Mouse (Mus musculus) testis, adult 2 months (tissue): ENCODE measurements around the gene Chst4. TPM values are rescaled to one million over a fixed set of nuclear protein-coding genes. Genes with fewer than 3 reads are reported as not detected.

Source experiments
- H3K27ac ChIP-seq: fragments of 200-500 bp; 2 replicates; pipeline ENCODE4 v1.5.1; 2012; ENCODE audit warnings: low read depth, low read length; ENCODE audit not compliant: control insufficient read depth, insufficient read depth
- H3K27me3 ChIP-seq: fragments of 200-500 bp; 2 replicates; pipeline ENCODE4 v1.6.1; 2012; ENCODE audit warnings: mild to moderate bottlenecking, low read length, moderate library complexity; ENCODE audit not compliant: control insufficient read depth, insufficient read depth
- H3K36me3 ChIP-seq: fragments of 200-500 bp; 2 replicates; pipeline ENCODE4 v1.6.1; 2012; ENCODE audit warnings: mild to moderate bottlenecking, low read length; ENCODE audit not compliant: control insufficient read depth, insufficient read depth
- H3K4me1 ChIP-seq: fragments of 200-500 bp; 2 replicates; pipeline ENCODE4 v1.6.1; 2012; ENCODE audit warnings: low read length; ENCODE audit not compliant: control insufficient read depth, insufficient read depth
- H3K4me3 ChIP-seq: fragments of 200-500 bp; 2 replicates; pipeline ENCODE4 v1.5.1; 2012; ENCODE audit warnings: low read depth, mild to moderate bottlenecking, low read length, moderate library complexity, mixed read lengths; ENCODE audit not compliant: control insufficient read depth
- CTCF ChIP-seq: fragments of 200-500 bp; IDR thresholded peaks from 2 replicates; pipeline ENCODE4 v1.5.1; 2012; ENCODE audit warnings: low read depth, mild to moderate bottlenecking, inconsistent platforms, low read length, moderate library complexity; ENCODE audit not compliant: control insufficient read depth, insufficient read depth, insufficient replicate concordance
- POLR2A ChIP-seq: fragments of 200-500 bp; IDR thresholded peaks from 2 replicates; pipeline ENCODE4 v1.6.1; 2012; ENCODE audit warnings: low read depth, mild to moderate bottlenecking, inconsistent platforms, low read length, moderate library complexity; ENCODE audit not compliant: control insufficient read depth
- polyA plus RNA-seq: library from polyadenylated mRNA; depleted of rRNA; stranded (reverse); fragments of >200 nt; gene quantifications from 2 replicates; pipeline ENCODE4 v1.2.3, GENCODE M21; 2012

Gene Chst4
- polyA plus RNA-seq, 1 experiment, result 0.14 TPM

DNA sequence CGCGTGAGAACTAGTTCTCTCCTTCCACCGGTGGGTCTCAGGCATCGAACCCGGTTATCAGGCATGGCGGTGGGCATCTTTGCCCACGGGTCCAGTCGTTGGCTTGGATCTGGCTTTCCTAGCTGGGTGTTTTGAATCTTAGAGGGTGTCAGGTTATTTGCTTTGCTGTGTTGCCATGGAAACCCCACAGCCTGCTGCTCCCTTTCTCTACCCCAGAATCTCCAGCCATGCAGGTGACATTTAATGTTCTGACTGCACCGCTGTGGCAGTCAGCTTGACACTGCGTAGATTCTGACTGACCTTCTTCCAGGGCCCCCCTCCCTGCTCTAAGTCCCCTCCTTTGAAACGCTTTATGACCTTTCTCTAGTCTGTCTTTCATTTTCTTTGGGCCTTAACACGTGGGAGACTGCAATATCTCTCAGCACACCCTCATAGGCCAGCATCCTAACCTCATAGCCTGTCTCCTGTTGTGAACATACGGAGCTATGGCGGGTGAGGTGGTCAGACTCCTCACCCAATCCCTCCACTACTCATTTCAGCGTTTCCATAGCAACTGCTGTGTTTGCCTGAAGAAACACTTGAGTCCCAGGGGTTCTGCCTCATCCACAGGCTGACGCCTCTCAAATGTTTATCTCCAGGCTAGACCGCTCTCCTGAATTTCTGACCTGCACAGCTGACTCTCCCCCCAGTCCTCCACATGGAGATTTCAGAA lies 33.1 kb downstream of the Chst4 start:
- peak overlapping the region; percentile 71 for H3K4me3 ChIP-seq
- H3K27ac ChIP-seq, result no peak overlapping the region
- H3K4me1 ChIP-seq, result peaks cover 20% of the 10 kb centered on the region
- TF ChIP-seq POLR2A (no peak), CTCF (no peak)
- H3K36me3 ChIP-seq, result no peaks in the 10 kb centered on the region
- no peaks in the 10 kb centered on the region for H3K27me3 ChIP-seq

DNA sequence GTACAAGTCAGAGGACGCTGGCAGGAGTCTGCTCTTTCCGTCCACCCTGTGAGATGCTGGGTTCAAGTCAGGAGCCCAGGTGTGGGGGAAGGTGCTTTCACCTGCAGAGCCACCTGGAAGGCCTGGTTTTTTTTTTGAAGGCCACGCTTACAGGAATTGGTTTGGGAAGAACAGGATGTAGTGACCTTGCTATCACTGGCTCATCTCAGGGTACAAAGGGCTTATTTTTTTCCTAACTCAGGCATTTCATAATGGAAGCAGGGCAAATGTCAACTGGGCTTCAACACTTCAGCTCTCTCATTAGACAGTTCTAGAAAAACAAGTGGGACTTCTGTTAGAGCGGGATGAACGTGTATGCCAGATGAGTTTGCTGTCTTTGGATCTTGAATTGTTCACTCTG lies 35.2 kb downstream of the Chst4 start:
- Histone ChIP-seq H3K36me3 (no peaks in the 10 kb centered on the region), H3K4me1 (peaks cover 22% of the 10 kb centered on the region), H3K27me3 (no peaks in the 10 kb centered on the region), H3K27ac (no peak overlapping the region), H3K4me3 (no peak overlapping the region)
- TF ChIP-seq CTCF, result no peak
- no peak for TF ChIP-seq POLR2A

DNA sequence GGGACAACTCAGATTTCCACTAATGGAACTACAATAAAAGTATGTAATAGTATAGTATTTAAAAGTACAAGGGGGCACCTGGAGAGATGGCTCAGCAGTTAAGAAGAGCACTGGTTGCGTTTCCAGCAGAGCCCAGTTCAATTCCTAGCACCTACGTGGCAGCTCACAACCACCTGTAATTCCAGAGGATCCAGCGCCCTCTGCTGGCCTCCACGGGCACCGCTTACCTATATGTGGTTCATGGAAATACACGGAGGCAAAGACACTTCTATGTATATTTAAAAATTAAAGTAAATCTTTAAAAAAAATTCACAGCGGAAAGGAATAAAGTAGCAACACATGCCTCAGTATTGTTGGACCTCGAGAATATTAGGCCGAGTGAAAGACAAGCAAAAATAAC lies 36.6 kb downstream of the Chst4 start:
- TF ChIP-seq CTCF, result peak; percentile 77; the same call in 1 of the 2 replicates
- no peak for TF ChIP-seq POLR2A
- H3K4me1 ChIP-seq, result peaks cover 18% of the 10 kb centered on the region
- no peaks in the 10 kb centered on the region for H3K36me3 ChIP-seq
- H3K27me3 ChIP-seq, result no peaks in the 10 kb centered on the region
- no peak overlapping the region for H3K27ac ChIP-seq
- H3K4me3 ChIP-seq, result no peak overlapping the region

DNA sequence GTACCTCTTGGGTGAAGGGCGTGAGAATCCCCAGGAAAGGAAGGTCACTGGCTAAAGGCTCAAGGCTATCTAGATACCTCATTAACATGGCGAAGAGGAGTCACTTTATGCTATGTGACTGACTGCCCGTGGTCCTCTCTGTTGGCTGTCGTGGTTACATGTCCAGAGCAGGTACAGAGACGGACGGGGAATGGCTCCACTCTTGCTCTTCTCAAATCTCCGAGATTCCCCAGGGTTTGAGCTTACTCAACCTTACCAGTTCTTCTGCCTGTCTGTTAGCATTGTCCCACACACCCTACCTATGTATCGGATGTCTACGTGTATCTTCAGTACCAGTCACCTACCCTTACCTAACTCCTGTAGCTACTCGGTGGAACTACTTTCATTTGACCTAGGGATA lies 39.6 kb downstream of the Chst4 start:
- no peaks in the 10 kb centered on the region for H3K27me3 ChIP-seq
- no peak overlapping the region for H3K27ac ChIP-seq
- TF ChIP-seq POLR2A (no peak), CTCF (no peak)
- no peaks in the 10 kb centered on the region for H3K36me3 ChIP-seq
- no peak overlapping the region for H3K4me3 ChIP-seq
- peaks cover 10% of the 10 kb centered on the region for H3K4me1 ChIP-seq

DNA sequence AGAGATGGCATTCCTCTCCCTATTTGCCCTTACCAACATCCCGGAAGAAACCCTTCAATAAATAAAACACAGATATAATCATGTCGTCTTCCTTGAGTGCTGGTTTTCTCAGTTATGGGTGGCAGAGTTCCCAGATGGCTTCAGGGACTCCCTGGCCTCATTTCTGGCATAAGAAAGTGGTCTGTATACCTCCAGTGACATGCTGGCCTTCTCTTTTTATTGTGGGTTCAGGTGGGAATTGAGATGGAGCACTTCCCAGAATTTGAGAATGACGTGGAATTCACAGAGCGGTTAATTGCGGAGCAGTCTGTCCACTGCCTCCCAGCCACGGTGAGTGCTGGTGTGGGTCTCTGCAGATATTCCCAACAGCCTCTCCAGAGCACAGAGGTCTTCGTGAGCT lies 41.5 kb downstream of the Chst4 start:
- Histone ChIP-seq H3K4me3 (no peak overlapping the region), H3K36me3 (no peaks in the 10 kb centered on the region), H3K27ac (no peak overlapping the region), H3K4me1 (peaks cover 10% of the 10 kb centered on the region), H3K27me3 (no peaks in the 10 kb centered on the region)
- TF ChIP-seq POLR2A (no peak), CTCF (no peak)

DNA sequence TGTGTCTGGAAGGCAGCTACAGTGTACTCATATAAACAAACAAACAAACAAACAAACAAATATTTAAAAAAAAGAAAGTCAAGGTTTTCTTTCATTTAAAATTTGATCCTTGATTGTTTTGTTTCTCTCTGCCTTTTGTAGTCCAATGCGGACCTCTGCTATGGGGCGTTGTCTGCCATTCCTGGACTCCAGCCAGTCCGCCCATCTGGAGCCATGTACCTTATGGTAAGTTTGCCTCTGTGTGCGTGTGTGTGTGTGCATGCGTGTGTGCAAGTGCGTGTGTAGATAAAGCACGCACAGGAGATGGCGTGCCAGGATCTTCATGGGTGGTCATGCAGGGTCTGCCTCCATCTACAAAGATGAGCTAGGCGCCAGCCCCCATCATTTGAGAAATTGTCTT lies 42.2 kb downstream of the Chst4 start:
- no peak overlapping the region for H3K4me3 ChIP-seq
- TF ChIP-seq CTCF (no peak), POLR2A (no peak)
- H3K27me3 ChIP-seq, result no peaks in the 10 kb centered on the region
- H3K36me3 ChIP-seq, result no peaks in the 10 kb centered on the region
- no peak overlapping the region for H3K27ac ChIP-seq
- H3K4me1 ChIP-seq, result peaks cover 10% of the 10 kb centered on the region

DNA sequence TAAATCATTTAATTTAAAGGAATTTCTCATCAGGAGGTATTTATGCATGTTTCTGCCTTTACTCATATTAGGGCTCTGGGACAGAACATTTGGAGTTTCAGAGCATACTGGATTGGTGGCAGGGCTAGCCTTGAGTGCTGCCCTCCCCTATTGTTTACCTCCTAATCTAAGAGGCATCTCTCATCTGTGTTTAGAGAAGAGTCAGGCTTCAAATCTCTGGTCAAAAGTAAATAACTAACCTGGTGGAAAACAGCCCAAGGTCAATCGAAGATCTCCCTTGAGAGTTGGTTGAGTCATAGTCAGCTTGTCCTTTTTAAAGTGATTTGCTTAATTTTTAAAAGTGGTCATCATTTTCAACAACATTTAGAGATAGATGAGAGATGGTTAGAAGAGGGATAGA lies 46.6 kb downstream of the Chst4 start:
- Histone ChIP-seq H3K36me3 (no peaks in the 10 kb centered on the region), H3K4me3 (no peak overlapping the region), H3K4me1 (no peaks in the 10 kb centered on the region), H3K27ac (no peak overlapping the region), H3K27me3 (no peaks in the 10 kb centered on the region)
- TF ChIP-seq POLR2A (no peak), CTCF (no peak)
